Mouse (Mus musculus) CD8-positive naive resting alpha-beta T cell, adult 2 months (primary cell): Measurements from ENCODE around the gene Bcas3.
"Not testable (repeated sequence)": the region's sequence is repeated elsewhere in the genome, so short reads cannot be mapped to it uniquely, and the experiment has no call there.

Source experiments
- DNase-seq, 2 experiments: peaks; one replicate each; pipeline ENCODE4 v3.0.0; 2022; ENCODE audit warnings: low read depth in 2 of 2, low spot score in 2 of 2

The Bcas3 gene

GRCm38 (mm10) chr11:85704062-85704748 is 351.2 kb downstream of the Bcas3 start:
- no peak for DNase-seq

GRCm38 (mm10) chr11:85706630-85707029 is 353.7 kb downstream of the Bcas3 start:
- no peak for DNase-seq

GRCm38 (mm10) chr11:85707496-85707895 is 354.5 kb downstream of the Bcas3 start:
- DNase-seq = no peak

GRCm38 (mm10) chr11:85709147-85709546 is 356.2 kb downstream of the Bcas3 start:
- DNase-seq = no peak

- DNase-seq = no peak
These were observed 357.2 kb downstream of the Bcas3 start for GRCm38 (mm10) chr11:85710155-85710554.

- no peak for DNase-seq
These were observed 359.2 kb downstream of the Bcas3 start for GRCm38 (mm10) chr11:85712026-85712804.

GRCm38 (mm10) chr11:85712860-85713813 is 360.2 kb downstream of the Bcas3 start:
- DNase-seq = no peak

- DNase-seq = no peak
These were observed 360.8 kb downstream of the Bcas3 start for GRCm38 (mm10) chr11:85713814-85714208.

- no peak for DNase-seq
These were observed 361.5 kb downstream of the Bcas3 start for GRCm38 (mm10) chr11:85714312-85714931.

- not testable (repeated sequence) for DNase-seq
These were observed 363.8 kb downstream of the Bcas3 start for GRCm38 (mm10) chr11:85716730-85717129.

GRCm38 (mm10) chr11:85719091-85719490 is 366.1 kb downstream of the Bcas3 start:
- DNase-seq = no peak

GRCm38 (mm10) chr11:85719766-85720165 is 366.8 kb downstream of the Bcas3 start:
- no peak for DNase-seq

GRCm38 (mm10) chr11:85720269-85720773 is 367.4 kb downstream of the Bcas3 start:
- no peak for DNase-seq

- no peak for DNase-seq
These were observed 369.0 kb downstream of the Bcas3 start for GRCm38 (mm10) chr11:85721986-85722385.

- no peak for DNase-seq
These were observed 371.2 kb downstream of the Bcas3 start for GRCm38 (mm10) chr11:85724159-85724558.

- DNase-seq = no peak
These were observed 376.8 kb downstream of the Bcas3 start for GRCm38 (mm10) chr11:85729725-85730124.

- no peak for DNase-seq
These were observed 379.6 kb downstream of the Bcas3 start for GRCm38 (mm10) chr11:85732462-85733012.

- DNase-seq = no peak
These were observed 380.6 kb downstream of the Bcas3 start for GRCm38 (mm10) chr11:85733577-85733976.

- DNase-seq = no peak
These were observed 381.6 kb downstream of the Bcas3 start for GRCm38 (mm10) chr11:85734317-85735211.
